Comparison of ENCODE assay signal across 8 mouse cellular contexts in the genomic region with DNA sequence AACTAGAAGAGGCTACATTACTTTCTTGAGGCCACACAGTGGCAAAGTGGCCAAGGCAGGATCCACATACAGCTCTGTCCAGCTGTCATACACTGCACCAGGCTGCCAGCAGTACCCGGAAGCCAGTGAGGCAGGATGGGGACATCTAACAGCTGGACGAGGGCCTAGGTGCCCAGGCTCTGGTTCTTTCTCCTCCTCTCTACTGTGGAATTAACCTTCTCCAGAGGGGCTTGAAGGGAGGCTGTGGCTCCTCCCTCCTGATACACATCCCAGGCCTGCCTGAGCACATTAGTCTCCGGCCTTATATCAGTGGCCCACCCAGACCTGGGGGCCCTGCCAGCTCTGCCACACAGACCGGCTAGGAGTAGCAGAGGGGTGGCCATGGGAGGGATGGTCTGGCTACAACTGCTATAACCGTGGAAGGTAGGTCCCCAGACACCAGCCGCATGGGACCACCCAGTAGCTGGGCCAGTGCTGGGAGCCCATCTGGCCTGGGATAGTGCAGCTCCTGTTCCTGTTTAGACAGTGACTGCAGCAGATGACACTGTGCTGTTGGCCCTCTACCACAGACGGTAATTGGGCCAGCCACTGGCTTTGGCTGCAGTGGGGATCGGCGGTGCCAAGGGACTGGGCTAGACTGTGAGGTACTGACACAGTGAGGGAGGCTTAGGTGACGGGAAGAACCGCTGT. TPM values are rescaled to one million over a fixed set of nuclear protein-coding genes. Genes with fewer than 3 reads are reported as not detected.
DNase-seq lines count a peak whose midpoint lies in the region; ATAC-seq and TF ChIP-seq lines count a peak whose summit lies in the region.

No protein-coding gene starts in this region.

- peak overlapping the region; percentile 90 for H3K27ac ChIP-seq in gastrocnemius, adult 2 months
- H3K27ac ChIP-seq in intestine, postnatal 0 days (ENCODE audit: low read depth, low read length): peak overlapping the region; percentile 3; the same call in 1 of the 2 replicates
- H3K27ac ChIP-seq in olfactory bulb, adult 2 months (ENCODE audit: insufficient read depth, low read depth, low read length): peak overlapping the region; percentile 91

- intact Hi-C loops in gastrocnemius, adult 2 months (cut with DNase I): loop anchor here (5.0 kb wide), 1 partner anchor 39 kb away; a partner anchor contains a TSS

- DNase-seq in kidney, adult 9 months: peak; percentile 35
- no peak for DNase-seq in kidney, adult 11 months
- peak; percentile 68 for DNase-seq in cerebellum, adult 11 months
- peak; percentile 93 for DNase-seq in gastrocnemius, adult 2 months
- DNase-seq in thymus, adult 18-20 months: no peak
- DNase-seq in c-Kit-positive CD71-positive TER-119-positive erythroid progenitor cells, embryonic 14.5 days (ENCODE audit: low spot score): no peak

- no peaks in the 10 kb centered on the region for H3K27me3 ChIP-seq in intestine, postnatal 0 days (replicated peaks; ENCODE audit: control insufficient read depth, insufficient read depth, low read length)

- H3K4me3 ChIP-seq in gastrocnemius, adult 2 months: no peak overlapping the region
- no peak overlapping the region for H3K4me3 ChIP-seq in intestine, postnatal 0 days (ENCODE audit: low read depth, low read length)
- H3K4me3 ChIP-seq in olfactory bulb, adult 2 months (ENCODE audit: insufficient read depth, low read depth, low read length): no peak overlapping the region

- H3K36me3 ChIP-seq in intestine, postnatal 0 days (ENCODE audit: control insufficient read depth, insufficient read depth): no peaks in the 10 kb centered on the region

- TF ChIP-seq CTCF in gastrocnemius, adult 2 months (IDR thresholded peaks at IDR 0.05): no peak
- TF ChIP-seq CTCF in intestine, postnatal 0 days (IDR thresholded peaks at IDR 0.05; ENCODE audit: low read depth): no peak
- TF ChIP-seq CTCF in olfactory bulb, adult 2 months (IDR thresholded peaks at IDR 0.05; ENCODE audit: insufficient read depth, low read depth, low read length): no peak

- H3K9ac ChIP-seq in intestine, postnatal 0 days (ENCODE audit: low read depth, low read length): no peak overlapping the region

- no peak for TF ChIP-seq POLR2A in olfactory bulb, adult 2 months (IDR thresholded peaks at IDR 0.05; ENCODE audit: insufficient read depth, low read depth, low read length)

- 53% methylated on average over 11 of the region's 11 CpGs for WGBS in intestine, postnatal 0 days
- WGBS in olfactory bulb, adult 2 months: 55% methylated on average over 11 of the region's 11 CpGs

- 0 out of 2 replicates have a peak, but pooled peaks have one; percentile 7 for ATAC-seq in intestine, postnatal 0 days

- H3K9me3 ChIP-seq in intestine, postnatal 0 days (ENCODE audit: control insufficient read depth): no peaks in the 10 kb centered on the region

- H3K4me2 ChIP-seq in intestine, postnatal 0 days (replicated peaks; ENCODE audit: low read depth): peak overlapping the region; percentile 40

- 0 out of 2 replicates have a peak, but pooled peaks cover 7% of the 10 kb centered on the region for H3K4me1 ChIP-seq in intestine, postnatal 0 days (replicated peaks; ENCODE audit: control insufficient read depth, insufficient read depth, low read length)
- H3K4me1 ChIP-seq in olfactory bulb, adult 2 months (ENCODE audit: control insufficient read depth, insufficient read depth, low read length): peaks cover 48% of the 10 kb centered on the region

RNA-seq across cellular contexts. Expression of a gene that starts 37.5 kb away (rescaled TPM):
- 10 to 100 TPM; 20.6 to 47.1 TPM for total RNA-seq in gastrocnemius, adult 2 months (2021)
- polyA plus RNA-seq in intestine, postnatal 0 days (2015; fragmentation: Nextera tagmentation; extraction: Ambion mirVana): 24.2 and 25.5 TPM in 2 replicates
- polyA plus RNA-seq in olfactory bulb, adult 2 months (2012; ENCODE audit: insufficient read depth, insufficient read length, low replicate concordance, missing spikeins): not detected in 2 replicates

RNA-seq across cellular contexts. Expression of a gene that starts 46.9 kb away (rescaled TPM):
- under 1 TPM; 0.31 to 0.89 TPM for total RNA-seq in gastrocnemius, adult 2 months (2021)
- 5.9 and 6.3 TPM in 2 replicates for polyA plus RNA-seq in intestine, postnatal 0 days (2015; fragmentation: Nextera tagmentation; extraction: Ambion mirVana)
- not detected in 2 replicates for polyA plus RNA-seq in olfactory bulb, adult 2 months (2012; ENCODE audit: insufficient read depth, insufficient read length, low replicate concordance, missing spikeins)

Comparison
In these comparisons a context has a peak if more than half of its experiments do, and no peak if none do; other contexts are left out.
1. DNase-seq: peak in kidney, adult 9 months (single experiment), cerebellum, adult 11 months (single experiment) and gastrocnemius, adult 2 months (single experiment); none in kidney, adult 11 months (single experiment), thymus, adult 18-20 months (0 of 2) and c-Kit-positive CD71-positive TER-119-positive erythroid progenitor cells, embryonic 14.5 days (single experiment).
2. H3K27ac ChIP-seq: peak in every context shown above with its lines; median percentile 91 in olfactory bulb, adult 2 months; 90 in gastrocnemius, adult 2 months; 3 in intestine, postnatal 0 days.
3. RNA of a gene that starts 37.5 kb away (polyA plus RNA-seq): 24.2 to 25.5 TPM in intestine, postnatal 0 days; not detected in olfactory bulb, adult 2 months; every median in the first group is over 10 times any median in the second.